Mouse (Mus musculus) left cerebral cortex, adult 2 months (tissue): ENCODE results near the gene Clcn3. TPM values are rescaled to one million over a fixed set of nuclear protein-coding genes. Genes with fewer than 3 reads are reported as not detected.

Source experiments
- DNase-seq, 2 experiments: peaks; one replicate each; pipeline ENCODE4 v3.0.0; 2021 to 2022; ENCODE audit warnings: low spot score in 2 of 2, mixed read lengths in 1 of 2; ENCODE audit errors: extremely low spot score in 1 of 2
- H3K27ac ChIP-seq: fragments of 200-600 bp; 2 replicates; pipeline ENCODE4 v1.8.1; 2022
- H3K4me3 ChIP-seq: fragments of 200-600 bp; 2 replicates; pipeline ENCODE4 v1.8.1; 2022
- CTCF ChIP-seq: fragments of 200-600 bp; IDR thresholded peaks from 2 replicates; pipeline ENCODE4 v1.8.1; 2022; ENCODE audit warnings: antibody characterized with exemption, mild to moderate bottlenecking, moderate library complexity
- intact Hi-C: fragments of 180-260 bp; cut with DNase I; formaldehyde crosslinking; loops from one replicate; pipeline ENCODE4 v1.15.1; 2025
- total RNA-seq, 2 experiments: library from RNA; stranded (reverse); gene quantifications; 2 replicates each; pipeline ENCODE4 v1.2.3; 2021

The Clcn3 gene
- total RNA-seq, 2 experiments from 2014 or later: 122 to 132 TPM

DNA sequence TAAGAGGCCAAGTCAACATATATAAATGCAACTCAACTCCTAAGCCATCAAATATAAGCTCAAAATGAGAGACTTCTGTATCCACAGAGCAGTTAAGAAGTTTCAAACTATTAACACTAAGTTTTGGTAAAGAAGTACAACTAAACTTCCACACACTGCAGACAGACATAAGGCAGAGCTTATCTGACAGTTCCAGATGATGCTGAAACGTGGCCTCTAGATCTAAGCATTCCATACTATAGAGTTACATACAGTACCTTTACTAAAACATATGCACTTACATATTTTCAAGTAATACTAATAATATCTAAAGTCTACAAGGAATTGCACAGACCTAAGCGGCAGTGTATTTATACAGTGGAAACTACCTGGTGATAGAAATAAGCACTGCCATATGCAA is 8.3 kb downstream of the Clcn3 start:
- Histone ChIP-seq H3K4me3 (no peak overlapping the region), H3K27ac (no peak overlapping the region)
- DNase-seq: no peak
- intact Hi-C loops: no loop called here
- no peak for TF ChIP-seq CTCF

DNA sequence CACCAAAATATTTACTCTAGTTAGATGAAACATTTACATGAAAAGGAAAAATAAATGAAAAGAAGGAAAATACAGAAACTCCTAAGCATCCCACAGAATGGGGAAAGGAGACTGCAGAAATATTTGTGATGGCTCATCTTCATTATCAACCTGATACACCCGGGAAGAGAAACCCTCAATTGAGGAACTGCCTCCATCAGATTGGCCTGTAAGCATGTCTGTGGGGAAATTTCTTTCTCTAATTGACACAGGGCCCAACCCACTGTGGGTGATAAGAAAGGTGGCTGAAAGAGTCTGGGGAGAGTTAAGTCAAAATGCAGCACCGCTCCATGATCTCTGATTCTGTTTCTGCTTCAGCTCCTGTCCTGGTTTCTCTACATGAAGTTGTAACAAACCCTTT is 9.7 kb downstream of the Clcn3 start:
- TF ChIP-seq CTCF: no peak
- Histone ChIP-seq H3K27ac (no peak overlapping the region), H3K4me3 (no peak overlapping the region)
- intact Hi-C loops: no loop called here
- DNase-seq: no peak

DNA sequence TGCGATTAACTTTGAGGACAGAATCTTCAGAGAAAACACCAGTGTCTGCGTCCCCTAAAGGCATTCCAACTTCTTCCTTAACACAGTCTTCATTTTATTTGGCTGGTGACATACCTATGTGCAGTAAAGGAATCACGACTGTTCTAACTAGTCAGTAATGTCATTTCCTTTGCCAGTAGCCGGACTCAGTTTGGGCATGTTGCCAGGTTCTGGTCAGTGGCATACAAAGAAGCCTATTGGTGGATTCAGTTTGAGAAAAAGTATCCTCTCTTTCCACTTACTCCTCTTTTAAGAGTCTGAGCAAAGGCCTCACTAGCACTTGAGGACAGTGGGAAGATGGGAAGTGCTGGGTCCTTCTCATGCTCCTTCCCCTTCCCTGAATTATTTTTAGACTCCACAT is 11.3 kb downstream of the Clcn3 start:
- H3K4me3 ChIP-seq: no peak overlapping the region
- no peak overlapping the region for H3K27ac ChIP-seq
- intact Hi-C loops: no loop called here
- TF ChIP-seq CTCF: no peak
- DNase-seq: no peak

DNA sequence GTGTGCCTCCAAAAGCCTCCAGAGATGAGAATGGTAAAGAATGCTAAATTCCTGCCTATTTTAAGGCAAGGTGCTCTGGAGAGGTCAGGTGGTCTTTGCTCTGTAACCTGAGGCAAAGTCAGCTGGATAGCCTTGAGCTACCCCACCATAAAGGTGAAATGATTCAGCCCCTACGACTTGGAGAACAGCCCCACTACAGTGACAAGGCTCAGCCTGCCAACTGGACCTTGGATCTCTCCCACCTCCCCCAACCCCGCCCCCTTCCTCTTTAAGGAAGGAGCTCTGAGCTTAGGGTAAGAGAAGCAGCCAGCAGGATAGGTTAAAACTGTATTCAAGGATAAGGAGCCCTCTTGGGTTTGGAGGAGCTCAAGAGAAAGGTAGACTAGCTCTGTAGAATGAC is 14.0 kb downstream of the Clcn3 start:
- Histone ChIP-seq H3K4me3 (no peak overlapping the region), H3K27ac (no peak overlapping the region)
- no peak for TF ChIP-seq CTCF
- DNase-seq: no peak
- intact Hi-C loops: no loop called here

DNA sequence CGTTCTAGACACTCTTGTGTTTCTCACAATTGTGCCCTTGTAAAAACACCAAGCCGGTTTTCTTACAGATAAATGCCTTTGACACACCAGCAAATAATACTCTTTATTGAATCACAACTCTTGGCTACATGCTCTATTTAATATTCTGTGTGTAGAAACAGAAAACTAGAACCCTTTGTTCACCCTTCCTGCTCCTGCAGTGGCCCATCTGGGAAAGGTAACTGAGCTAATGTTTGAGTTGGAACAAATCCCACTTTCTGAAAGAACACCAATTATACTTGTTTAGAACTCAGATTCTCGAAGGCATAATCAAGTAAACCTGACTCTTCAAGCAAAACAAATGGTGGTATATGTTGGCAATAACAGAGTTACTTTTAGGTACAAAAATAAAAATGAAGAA is 17.4 kb downstream of the Clcn3 start:
- H3K27ac ChIP-seq: no peak overlapping the region
- no peak for TF ChIP-seq CTCF
- H3K4me3 ChIP-seq: no peak overlapping the region
- no peak for DNase-seq
- intact Hi-C loops: no loop called here

DNA sequence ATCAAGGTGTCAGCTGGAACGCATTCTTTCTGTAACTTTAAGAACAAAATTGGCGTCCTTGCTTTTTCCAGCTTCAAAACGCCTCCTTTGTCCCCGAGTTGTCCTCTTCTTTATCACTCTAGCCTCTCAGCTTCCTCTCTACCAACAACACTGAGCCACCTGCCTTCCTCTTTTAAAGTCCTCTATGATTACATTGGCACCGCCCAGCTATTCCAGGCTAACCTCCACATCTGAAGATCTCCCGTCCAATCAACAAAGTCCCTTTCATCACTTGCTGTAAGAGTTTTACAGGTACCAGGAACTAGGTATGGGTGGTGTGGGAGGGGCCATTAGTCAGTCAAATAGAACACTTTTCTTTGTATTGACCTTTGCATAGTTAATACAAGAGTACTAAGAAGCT is 17.8 kb downstream of the Clcn3 start:
- Histone ChIP-seq H3K27ac (no peak overlapping the region), H3K4me3 (no peak overlapping the region)
- no peak for TF ChIP-seq CTCF
- intact Hi-C loops: no loop called here
- no peak for DNase-seq

DNA sequence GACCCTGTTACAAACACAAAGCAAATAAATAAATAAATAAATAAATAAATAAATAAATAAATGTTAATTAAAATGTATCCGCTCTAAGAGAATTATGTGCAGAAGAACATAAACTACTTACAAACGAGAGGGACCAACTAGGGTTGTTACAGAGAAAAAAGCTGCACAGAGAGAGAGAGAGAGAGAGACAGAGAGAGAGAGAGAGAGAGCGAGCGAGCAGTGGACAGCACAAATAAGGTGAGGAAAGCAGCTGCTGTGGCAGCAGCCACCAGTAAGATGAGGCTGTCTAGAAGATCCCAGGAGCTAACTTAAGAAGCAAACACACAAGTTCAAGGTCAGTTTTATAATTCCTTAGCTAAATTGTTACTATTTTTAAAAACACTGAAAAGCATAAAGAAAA is 18.6 kb downstream of the Clcn3 start:
- no peak for TF ChIP-seq CTCF
- Histone ChIP-seq H3K4me3 (no peak overlapping the region), H3K27ac (no peak overlapping the region)
- no peak for DNase-seq
- intact Hi-C loops: no loop called here

DNA sequence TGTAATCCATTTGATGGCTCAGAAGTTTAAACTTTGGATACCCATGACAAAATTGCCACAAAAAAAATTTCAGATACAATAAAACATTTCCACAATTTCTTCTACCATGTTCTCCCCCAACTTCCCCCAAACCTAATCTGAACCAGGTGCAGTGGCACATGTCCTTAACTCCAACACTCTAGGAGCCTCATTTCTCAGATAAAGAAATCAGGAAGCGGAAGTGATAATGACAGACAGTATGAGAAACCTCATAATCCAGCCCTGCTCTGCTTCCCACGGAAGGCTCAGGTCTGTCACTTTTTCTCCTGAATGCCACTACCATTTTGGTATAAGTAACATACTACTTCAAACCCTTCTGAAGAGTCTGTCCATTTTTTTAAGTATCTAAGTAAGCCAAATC is 19.2 kb downstream of the Clcn3 start:
- intact Hi-C loops: no loop called here
- H3K4me3 ChIP-seq: no peak overlapping the region
- no peak overlapping the region for H3K27ac ChIP-seq
- no peak for DNase-seq
- no peak for TF ChIP-seq CTCF

DNA sequence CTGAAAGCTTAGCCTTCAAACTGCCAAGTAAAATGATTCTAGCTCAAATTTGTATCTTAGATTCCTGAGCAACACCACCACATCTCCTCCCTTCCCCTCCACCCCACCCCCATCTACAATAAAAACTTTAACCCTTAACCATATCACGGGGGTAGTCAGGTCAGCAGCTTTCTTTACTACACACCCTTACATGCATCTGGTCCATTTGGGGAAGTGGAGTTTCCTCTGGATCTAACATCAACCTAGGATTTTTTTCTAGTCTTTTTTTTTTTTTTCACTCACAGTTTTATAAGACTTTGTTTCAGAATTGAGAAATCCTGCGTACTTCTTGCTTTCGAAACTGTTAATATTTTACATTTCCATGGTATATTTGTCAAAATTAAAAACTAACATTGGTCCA is 20.3 kb downstream of the Clcn3 start:
- TF ChIP-seq CTCF: no peak
- no peak for DNase-seq
- Histone ChIP-seq H3K4me3 (no peak overlapping the region), H3K27ac (no peak overlapping the region)
- intact Hi-C loops: no loop called here

DNA sequence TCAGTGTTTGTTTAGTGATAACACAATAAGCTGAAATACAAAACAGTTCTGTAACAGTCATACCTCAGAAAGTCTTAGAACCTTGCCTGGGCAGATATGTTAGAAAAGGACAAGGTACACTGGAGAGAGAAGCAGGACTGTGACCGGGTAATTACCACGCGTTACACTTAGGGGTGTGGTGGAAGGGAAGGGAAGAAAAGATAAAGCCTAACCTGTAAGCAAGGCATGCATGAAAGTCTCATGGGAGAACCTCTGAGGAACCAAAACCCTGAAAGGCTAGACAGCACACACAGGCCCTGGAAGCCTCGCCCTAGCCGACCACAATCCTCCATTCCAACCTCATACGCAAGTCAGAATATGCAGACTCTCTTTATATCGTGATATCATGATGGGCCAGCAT is 26.3 kb downstream of the Clcn3 start:
- no peak for TF ChIP-seq CTCF
- no peak overlapping the region for H3K4me3 ChIP-seq
- H3K27ac ChIP-seq: no peak overlapping the region
- intact Hi-C loops: no loop called here
- DNase-seq: no peak

DNA sequence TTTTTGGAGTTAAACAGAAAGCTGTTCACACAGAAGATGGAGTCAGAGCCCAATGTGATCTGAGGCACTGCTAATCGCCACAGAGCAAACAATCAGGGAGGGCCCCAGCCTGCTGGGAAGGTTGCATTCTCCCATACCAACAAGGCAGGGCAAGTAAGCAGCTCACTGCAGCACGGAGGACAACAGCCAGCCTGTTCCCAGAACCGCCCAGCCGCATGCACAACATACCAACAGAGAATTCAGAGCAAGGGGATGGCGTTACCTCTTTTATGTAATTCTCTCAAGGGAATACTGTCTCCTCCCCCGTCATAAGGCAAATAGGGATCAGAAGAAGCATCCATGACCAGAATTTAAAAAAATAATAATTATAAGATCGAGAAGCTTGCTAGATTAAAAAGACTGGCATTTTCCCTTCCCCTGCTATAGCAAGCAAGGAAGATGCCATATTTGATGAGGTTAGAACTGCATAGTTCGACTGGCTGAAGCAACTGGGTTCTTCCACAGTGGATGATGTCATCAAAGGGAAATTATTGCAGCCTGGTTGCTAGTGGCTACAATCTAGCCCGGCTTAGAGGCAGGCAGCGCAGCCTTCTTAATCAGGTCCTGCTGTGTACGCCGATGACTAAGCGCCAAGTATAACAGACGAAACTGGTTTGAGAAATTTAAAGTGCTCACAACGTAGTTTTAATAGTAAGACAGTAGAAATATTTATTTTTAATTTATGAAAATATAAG is 28.7 kb downstream of the Clcn3 start:
- peak overlapping the region; percentile 97 for H3K27ac ChIP-seq
- H3K4me3 ChIP-seq: peak overlapping the region; percentile 54
- TF ChIP-seq CTCF: no peak
- peak; percentile 59 to 72 for DNase-seq
- intact Hi-C loops: loop anchor here (2.0 to 5.0 kb wide), 2 partner anchors 28 to 62 kb away; partner anchors contain the start of genes Clcn3 and Hpf1

DNA sequence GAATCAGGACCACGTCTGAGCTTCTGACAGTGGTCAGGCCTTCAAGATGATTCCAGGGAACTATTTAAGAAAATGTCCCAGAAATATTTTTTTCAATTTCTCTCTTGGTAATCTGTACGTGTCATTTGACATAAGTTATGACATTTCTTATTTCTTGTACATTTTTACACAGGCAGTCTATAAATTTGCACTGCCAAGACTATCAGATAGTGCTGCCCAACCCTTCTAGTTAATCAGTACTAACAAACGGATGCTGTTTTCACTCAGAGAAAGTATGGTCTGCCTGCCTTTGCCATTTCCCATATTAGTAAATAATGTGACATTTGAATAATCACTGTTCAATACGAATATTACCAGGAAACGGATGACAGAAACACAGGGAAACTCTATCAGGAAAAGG is 30.3 kb downstream of the Clcn3 start:
- Histone ChIP-seq H3K27ac (no peak overlapping the region), H3K4me3 (peak overlapping the region; percentile 54; the same call in 1 of the 2 replicates)
- no peak for DNase-seq
- TF ChIP-seq CTCF: no peak
- intact Hi-C loops: loop anchor here (5.0 kb wide), 1 partner anchor 61 kb away; the partner anchor contains the start of gene Hpf1

DNA sequence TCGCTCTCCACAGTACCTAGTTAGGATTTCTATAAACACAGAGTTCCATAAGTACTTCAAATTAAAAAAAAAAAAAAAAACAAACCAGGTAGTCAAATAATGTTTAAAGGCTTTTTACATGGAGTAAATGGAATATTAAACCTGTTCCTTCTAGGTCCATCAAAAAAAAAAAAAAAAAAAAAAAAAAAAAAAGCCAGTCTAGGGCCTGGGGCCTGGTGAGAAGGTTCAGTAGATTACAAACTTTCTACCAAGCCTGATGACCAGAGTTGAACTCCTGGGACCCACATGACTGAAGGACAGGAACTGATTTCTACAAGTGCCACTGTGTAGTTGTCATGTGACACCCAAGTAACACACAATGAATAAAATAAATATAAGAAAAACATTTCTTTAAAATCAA is 31.3 kb downstream of the Clcn3 start:
- no peak for DNase-seq
- no peak overlapping the region for H3K4me3 ChIP-seq
- no peak overlapping the region for H3K27ac ChIP-seq
- no peak for TF ChIP-seq CTCF
- intact Hi-C loops: loop anchor here (5.0 kb wide), 1 partner anchor 59 kb away; the partner anchor contains the start of gene Hpf1
